Mouse (Mus musculus) stomach, embryonic 15.5 days (tissue): ENCODE measurements around the gene Gm20696. TPM values are rescaled to one million over a fixed set of nuclear protein-coding genes. Genes with fewer than 3 reads are reported as not detected.

Source experiments
- ATAC-seq: fragments of 200-750 bp; cut with Nextera tagmentation; 2 replicates; pipeline ENCODE4 v1.8.0; 2017; ENCODE audit warnings: low read depth, moderate number of reproducible peaks, moderate TSS enrichment; ENCODE audit not compliant: insufficient read depth, low FRiP score
- H3K27ac ChIP-seq: fragments of 300-500 bp; sonication (generic); 2 replicates; pipeline ENCODE4 v1.5.1; 2015; ENCODE audit warnings: mild to moderate bottlenecking, inconsistent platforms
- H3K27me3 ChIP-seq: fragments of 300-500 bp; sonication (generic); replicated peaks from 2 replicates; pipeline ENCODE4 v1.6.1; 2015; ENCODE audit warnings: inconsistent platforms
- H3K36me3 ChIP-seq: fragments of 300-500 bp; sonication (generic); 2 replicates; pipeline ENCODE4 v1.6.1; 2015; ENCODE audit warnings: inconsistent platforms
- H3K4me1 ChIP-seq: fragments of 300-500 bp; sonication (generic); 2 replicates; pipeline ENCODE4 v1.6.1; 2015; ENCODE audit warnings: inconsistent platforms
- H3K4me2 ChIP-seq: fragments of 300-500 bp; sonication (generic); 2 replicates; pipeline ENCODE4 v1.6.1; 2015; ENCODE audit warnings: mild to moderate bottlenecking, inconsistent platforms
- H3K4me3 ChIP-seq: fragments of 300-500 bp; sonication (generic); replicated peaks from 2 replicates; pipeline ENCODE4 v1.5.1; 2015; ENCODE audit warnings: inconsistent platforms
- H3K9ac ChIP-seq: fragments of 300-500 bp; sonication (generic); 2 replicates; pipeline ENCODE4 v1.6.1; 2015; ENCODE audit warnings: inconsistent platforms
- H3K9me3 ChIP-seq: fragments of 300-500 bp; sonication (generic); 2 replicates; pipeline ENCODE4 v1.6.1; 2016; ENCODE audit warnings: inconsistent platforms
- WGBS: fragments of 180-500 bp; shearing (Covaris S2); methylation state at CpG from one replicate; pipeline ENCODE4 v1.1.7; 2015; 5-methylcytosine and 5-hydroxymethylcytosine counted together
- polyA plus RNA-seq: library from polyadenylated mRNA; unstranded; fragments of >200 nt; fragmentation: Nextera tagmentation; extraction: Ambion mirVana; gene quantifications from 2 replicates; pipeline ENCODE4 v1.2.1, GENCODE M21; 2015

Gm20696 gene
- polyA plus RNA-seq, 1 experiment from 2014 or later = 4.6 TPM

DNA sequence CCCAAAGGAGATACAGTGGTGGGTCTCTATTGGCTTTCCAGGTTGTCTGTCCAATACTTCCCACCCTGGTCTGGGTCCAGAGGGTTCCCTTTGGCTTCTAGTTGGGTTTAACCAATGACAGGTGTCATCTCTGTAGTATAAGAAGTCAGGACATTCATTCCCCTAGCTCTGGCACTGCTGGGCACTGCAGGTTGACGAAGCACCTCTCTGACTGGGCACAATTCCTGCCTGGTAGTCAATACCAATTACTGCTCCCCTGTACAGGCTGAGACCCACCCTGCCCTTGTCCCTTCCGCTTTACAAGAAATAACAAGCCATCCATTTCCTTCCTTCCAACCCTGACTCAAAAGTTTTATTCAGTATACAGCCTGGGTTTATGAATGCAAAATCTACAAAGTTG, 226.0 kb downstream of the Gm20696 start:
- Histone ChIP-seq H3K36me3 (no peaks in the 10 kb centered on the region), H3K9me3 (no peaks in the 10 kb centered on the region), H3K4me2 (no peak overlapping the region), H3K4me3 (no peak overlapping the region), H3K9ac (no peak overlapping the region), H3K27me3 (no peaks in the 10 kb centered on the region), H3K4me1 (peaks cover 12% of the 10 kb centered on the region), H3K27ac (no peak overlapping the region)
- 90% methylated on average over 2 of the region's 2 CpGs for WGBS
- ATAC-seq = no peak

DNA sequence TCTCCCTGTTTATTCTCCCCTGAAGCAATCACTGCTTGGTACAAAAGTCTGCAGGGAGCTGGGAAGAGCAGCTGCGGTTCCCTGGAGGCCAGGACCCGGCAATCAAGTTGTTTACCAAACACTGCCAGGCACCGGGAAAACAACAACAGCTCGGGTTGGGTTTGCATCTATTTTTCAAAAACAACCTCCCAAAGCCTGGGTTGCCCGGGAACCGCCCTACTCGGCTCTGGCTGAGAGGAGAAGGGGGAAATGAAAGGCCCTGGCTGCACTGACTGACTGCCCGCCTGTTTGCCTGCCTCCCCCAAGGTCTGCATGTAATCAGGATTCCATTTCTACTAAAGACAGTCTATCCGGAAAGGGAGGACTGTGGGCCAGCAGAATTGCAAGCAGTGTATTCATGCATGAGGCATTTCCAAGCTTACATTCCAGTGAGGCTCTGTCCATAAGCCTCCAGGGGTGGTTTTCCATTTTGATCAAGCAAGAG, 226.7 kb downstream of the Gm20696 start:
- Histone ChIP-seq H3K4me2 (no peak overlapping the region), H3K9me3 (no peaks in the 10 kb centered on the region), H3K9ac (no peak overlapping the region), H3K27ac (0 out of 2 replicates have a peak overlapping the region, but pooled peaks have one; percentile 31), H3K4me1 (peaks cover 12% of the 10 kb centered on the region), H3K36me3 (peaks cover 4% of the 10 kb centered on the region; the same call in 1 of the 2 replicates), H3K27me3 (no peaks in the 10 kb centered on the region), H3K4me3 (no peak overlapping the region)
- 16% methylated on average over 9 of the region's 9 CpGs for WGBS
- peak; percentile 31; the same call in 1 of the 2 replicates for ATAC-seq

DNA sequence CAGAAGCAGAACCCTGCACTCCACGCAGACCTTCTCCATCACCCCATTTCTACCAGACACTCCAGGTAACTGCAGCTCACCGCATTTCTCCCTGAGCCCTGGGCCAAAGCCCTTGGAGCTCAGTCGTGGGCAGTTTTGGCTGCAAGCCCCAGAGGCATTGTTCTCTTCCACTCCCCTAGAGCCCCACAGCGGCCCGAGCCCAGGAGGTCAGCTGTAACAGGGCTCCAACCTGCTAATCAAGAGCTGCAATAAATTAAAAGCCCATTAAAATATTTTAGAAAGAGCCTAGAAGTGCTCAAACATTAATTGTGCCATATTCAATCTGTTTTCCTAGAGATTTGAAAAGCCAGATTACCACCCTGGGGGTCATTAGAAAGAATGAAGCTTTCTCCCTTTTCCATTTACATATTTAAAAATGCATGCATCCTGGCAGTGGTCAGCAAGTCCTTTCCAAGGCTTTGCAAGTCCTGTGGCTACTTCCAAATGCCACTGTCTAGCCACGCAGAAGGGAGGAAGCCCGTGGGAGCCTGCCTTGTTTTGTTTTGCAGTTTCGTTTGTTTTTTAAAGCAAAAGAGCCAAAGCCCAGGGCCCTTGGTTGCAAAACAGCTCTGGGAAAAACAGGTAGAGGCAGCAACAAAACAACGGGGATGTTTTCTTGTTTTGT, 227.3 kb downstream of the Gm20696 start:
- 46% methylated on average over 9 of the region's 9 CpGs for WGBS
- no peak for ATAC-seq
- Histone ChIP-seq H3K27ac (0 out of 2 replicates have a peak overlapping the region, but pooled peaks have one; percentile 31), H3K4me1 (peaks cover 12% of the 10 kb centered on the region), H3K4me2 (no peak overlapping the region), H3K4me3 (no peak overlapping the region), H3K9me3 (no peaks in the 10 kb centered on the region), H3K9ac (no peak overlapping the region), H3K36me3 (peaks cover 6% of the 10 kb centered on the region; the same call in 1 of the 2 replicates), H3K27me3 (no peaks in the 10 kb centered on the region)

DNA sequence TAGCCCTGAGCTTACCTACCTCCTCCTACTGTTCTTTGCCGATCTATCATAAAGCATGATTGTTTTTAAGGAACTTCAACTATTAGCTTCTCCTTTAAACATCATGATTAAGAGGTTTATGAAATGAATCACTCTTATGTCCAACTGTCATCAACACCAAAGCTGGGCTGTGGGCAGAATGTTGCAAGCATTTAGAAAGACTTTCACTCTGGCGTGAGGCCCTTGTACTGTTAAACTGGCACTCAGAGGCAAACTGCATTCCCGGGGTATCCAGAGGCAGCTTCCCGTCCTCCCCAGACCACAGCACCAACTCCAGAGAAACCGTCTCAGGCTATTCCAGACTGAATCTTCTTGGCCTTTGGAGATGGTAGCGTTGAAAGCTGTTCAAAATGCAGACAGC, 230.2 kb downstream of the Gm20696 start:
- Histone ChIP-seq H3K4me3 (no peak overlapping the region), H3K36me3 (peaks cover 6% of the 10 kb centered on the region; the same call in 1 of the 2 replicates), H3K27me3 (no peaks in the 10 kb centered on the region), H3K9me3 (no peaks in the 10 kb centered on the region), H3K9ac (no peak overlapping the region), H3K4me1 (peaks cover 12% of the 10 kb centered on the region), H3K4me2 (no peak overlapping the region), H3K27ac (no peak overlapping the region)
- no peak for ATAC-seq
- WGBS = 83% methylated on average over 6 of the region's 6 CpGs

DNA sequence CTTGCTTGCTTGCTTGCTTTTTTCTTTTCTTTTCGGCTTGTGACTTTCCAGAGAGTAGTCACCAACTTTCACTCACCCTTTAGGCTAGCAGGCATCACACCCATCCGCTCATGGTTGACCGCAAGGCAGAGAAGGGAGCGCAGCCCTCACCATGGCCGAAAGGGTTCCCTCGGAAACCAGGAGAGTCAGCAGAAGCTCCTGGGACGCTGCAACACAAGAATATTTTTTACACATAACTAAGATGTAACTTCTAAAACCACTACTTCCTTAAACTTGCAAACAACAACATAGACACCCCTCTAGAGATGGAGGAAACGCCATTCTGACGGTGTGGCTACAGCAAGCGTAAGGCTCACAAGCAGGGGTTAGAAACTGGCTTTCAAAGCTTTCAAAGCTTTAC, 231.5 kb downstream of the Gm20696 start:
- Histone ChIP-seq H3K27me3 (no peaks in the 10 kb centered on the region), H3K9me3 (no peaks in the 10 kb centered on the region), H3K4me3 (no peak overlapping the region), H3K9ac (no peak overlapping the region), H3K4me2 (no peak overlapping the region), H3K36me3 (peaks cover 6% of the 10 kb centered on the region; the same call in 1 of the 2 replicates), H3K27ac (no peak overlapping the region), H3K4me1 (peaks cover 11% of the 10 kb centered on the region)
- WGBS = 91% methylated on average over 10 of the region's 10 CpGs
- no peak for ATAC-seq

DNA sequence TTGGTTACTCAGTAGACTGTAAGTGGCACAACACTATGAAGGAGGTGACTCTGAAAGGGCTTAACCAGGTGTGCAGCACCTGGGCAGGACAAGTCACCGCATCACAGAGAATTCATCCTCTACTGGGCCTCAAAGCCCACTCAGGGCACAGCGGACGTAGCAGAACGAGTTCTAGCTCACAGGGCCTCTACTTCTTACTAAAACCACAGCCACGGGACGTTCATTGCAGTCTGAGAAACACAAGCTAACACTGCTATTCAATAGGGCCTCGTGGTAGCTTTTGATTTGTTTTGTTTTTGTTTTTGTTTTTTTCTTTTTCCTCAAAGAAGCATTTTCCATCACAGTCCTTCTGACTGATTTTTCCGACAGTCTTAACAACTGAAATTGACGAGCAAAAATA, 233.6 kb downstream of the Gm20696 start:
- Histone ChIP-seq H3K9me3 (no peaks in the 10 kb centered on the region), H3K4me3 (no peak overlapping the region), H3K9ac (no peak overlapping the region), H3K4me2 (no peak overlapping the region), H3K27me3 (no peaks in the 10 kb centered on the region), H3K27ac (no peak overlapping the region), H3K4me1 (no peaks in the 10 kb centered on the region), H3K36me3 (peaks cover 6% of the 10 kb centered on the region; the same call in 1 of the 2 replicates)
- ATAC-seq = no peak
- WGBS = 87% methylated on average over 9 of the region's 9 CpGs

DNA sequence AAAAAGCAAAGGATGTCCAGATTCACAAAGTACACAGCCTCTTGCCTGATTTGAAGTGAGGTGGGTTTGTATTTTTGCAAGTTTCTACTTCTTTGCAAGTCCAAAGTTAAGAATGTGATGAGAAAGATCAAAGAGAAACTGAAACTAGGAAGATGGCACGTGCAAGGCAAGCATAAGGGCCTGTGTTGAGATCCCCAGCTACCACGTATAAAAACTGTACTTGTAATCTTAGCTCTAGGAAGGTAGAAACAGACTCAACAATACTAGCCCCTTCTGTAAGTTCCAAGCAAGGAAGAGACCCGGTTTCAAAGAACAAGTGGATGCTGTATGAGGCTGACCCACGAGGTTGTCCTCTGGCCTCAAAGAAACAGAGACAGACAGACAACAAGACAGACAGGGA, 234.7 kb downstream of the Gm20696 start:
- 74% methylated on average over 4 of the region's 4 CpGs for WGBS
- Histone ChIP-seq H3K27ac (no peak overlapping the region), H3K36me3 (peaks cover 6% of the 10 kb centered on the region; the same call in 1 of the 2 replicates), H3K4me2 (no peak overlapping the region), H3K4me3 (no peak overlapping the region), H3K27me3 (no peaks in the 10 kb centered on the region), H3K9ac (no peak overlapping the region), H3K9me3 (no peaks in the 10 kb centered on the region), H3K4me1 (no peaks in the 10 kb centered on the region)
- no peak for ATAC-seq

DNA sequence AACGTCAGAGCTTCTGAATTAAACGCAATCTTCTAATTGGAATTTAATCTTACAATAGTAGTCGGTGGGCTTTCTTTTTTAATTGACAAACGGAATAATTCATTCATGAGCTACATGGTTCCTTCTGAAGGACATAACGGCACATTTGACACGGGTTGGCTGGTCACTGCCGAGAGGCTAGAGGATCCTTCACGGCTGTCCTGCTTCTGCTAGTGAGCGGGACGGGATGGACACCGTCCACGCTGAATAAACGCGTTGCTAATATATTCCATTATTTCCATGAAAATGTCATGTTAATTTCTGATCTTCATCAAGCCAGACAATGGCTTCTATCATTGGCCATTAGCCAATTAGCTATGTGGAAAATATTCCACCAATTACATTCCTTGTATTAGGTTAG, 236.0 kb downstream of the Gm20696 start:
- WGBS = 94% methylated on average over 14 of the region's 14 CpGs
- no peak overlapping the region for H3K27ac ChIP-seq
- H3K4me2 ChIP-seq = no peak overlapping the region

DNA sequence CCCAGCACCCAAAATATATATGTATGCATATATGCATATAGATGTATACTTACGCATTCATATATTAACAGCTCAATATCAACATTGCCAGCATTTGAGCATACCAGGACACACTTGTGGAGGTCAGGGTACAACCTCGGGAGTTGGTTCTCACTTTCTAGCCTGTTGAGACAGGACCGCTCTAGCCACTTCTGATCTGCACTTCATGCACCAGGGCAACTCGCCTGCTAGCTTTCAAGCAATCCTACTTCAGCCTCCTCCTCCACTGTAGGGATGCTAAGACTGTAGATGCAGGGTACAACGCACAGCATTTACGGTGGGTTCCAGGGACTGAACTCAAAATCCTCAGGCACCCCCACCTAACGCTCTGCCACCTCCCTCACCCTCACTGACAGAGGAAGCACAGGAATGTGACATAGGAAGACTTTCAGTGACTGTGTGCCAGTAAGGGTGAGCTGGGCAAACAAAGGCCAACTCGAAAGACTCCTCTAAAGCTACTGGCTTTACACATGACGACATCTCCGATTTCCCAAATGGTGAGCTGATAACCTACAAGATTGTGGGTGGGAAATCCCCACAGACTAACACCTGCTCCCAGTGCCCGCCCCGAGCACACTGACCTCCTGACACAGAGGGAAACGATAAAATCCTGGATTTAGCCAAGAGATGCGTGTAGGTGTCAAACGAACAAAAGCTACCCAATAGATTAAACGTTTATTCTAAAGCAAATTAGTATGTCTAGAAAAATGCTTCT, 237.0 kb downstream of the Gm20696 start:
- no peak for ATAC-seq
- H3K9me3 ChIP-seq = no peaks in the 10 kb centered on the region
- no peaks in the 10 kb centered on the region for H3K27me3 ChIP-seq
- no peak overlapping the region for H3K9ac ChIP-seq
- H3K36me3 ChIP-seq = no peaks in the 10 kb centered on the region
- no peak overlapping the region for H3K27ac ChIP-seq
- no peak overlapping the region for H3K4me3 ChIP-seq
- WGBS = 62% methylated on average over 16 of the region's 16 CpGs
- H3K4me1 ChIP-seq = 0 out of 2 replicates have a peak, but pooled peaks cover 6% of the 10 kb centered on the region
- no peak overlapping the region for H3K4me2 ChIP-seq

More for the DNA sequence above, 236.0 kb downstream of the Gm20696 start:
- no peak overlapping the region for H3K9ac ChIP-seq
- no peaks in the 10 kb centered on the region for H3K27me3 ChIP-seq
- peaks cover 6% of the 10 kb centered on the region; the same call in 1 of the 2 replicates for H3K36me3 ChIP-seq
- H3K4me3 ChIP-seq = no peak overlapping the region
- ATAC-seq = no peak
- H3K9me3 ChIP-seq = no peaks in the 10 kb centered on the region
- 0 out of 2 replicates have a peak, but pooled peaks cover 2% of the 10 kb centered on the region for H3K4me1 ChIP-seq

DNA sequence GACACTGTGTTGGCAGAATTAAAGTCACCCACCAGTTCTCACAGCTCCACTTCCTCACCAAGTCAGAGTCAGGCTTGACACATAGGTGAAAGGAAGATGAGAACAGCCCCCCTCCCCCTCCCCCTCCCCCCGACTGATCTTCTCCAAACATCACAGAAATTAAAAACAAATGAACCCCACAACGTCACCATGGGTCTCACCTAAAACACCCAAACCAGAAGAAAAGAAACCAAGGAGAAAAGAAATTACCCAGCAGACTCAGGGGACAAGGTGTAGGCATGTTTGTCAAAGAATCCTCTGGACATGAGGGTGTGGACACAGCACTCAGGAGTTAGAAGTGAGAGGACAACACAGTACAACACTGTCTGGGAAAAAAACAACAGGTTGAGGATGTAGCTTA, 237.6 kb downstream of the Gm20696 start:
- Histone ChIP-seq H3K9me3 (no peaks in the 10 kb centered on the region), H3K4me2 (no peak overlapping the region), H3K36me3 (no peaks in the 10 kb centered on the region), H3K4me3 (no peak overlapping the region), H3K9ac (no peak overlapping the region), H3K4me1 (0 out of 2 replicates have a peak, but pooled peaks cover 6% of the 10 kb centered on the region), H3K27ac (no peak overlapping the region), H3K27me3 (no peaks in the 10 kb centered on the region)
- 51% methylated on average over 2 of the region's 2 CpGs for WGBS
- no peak for ATAC-seq

DNA sequence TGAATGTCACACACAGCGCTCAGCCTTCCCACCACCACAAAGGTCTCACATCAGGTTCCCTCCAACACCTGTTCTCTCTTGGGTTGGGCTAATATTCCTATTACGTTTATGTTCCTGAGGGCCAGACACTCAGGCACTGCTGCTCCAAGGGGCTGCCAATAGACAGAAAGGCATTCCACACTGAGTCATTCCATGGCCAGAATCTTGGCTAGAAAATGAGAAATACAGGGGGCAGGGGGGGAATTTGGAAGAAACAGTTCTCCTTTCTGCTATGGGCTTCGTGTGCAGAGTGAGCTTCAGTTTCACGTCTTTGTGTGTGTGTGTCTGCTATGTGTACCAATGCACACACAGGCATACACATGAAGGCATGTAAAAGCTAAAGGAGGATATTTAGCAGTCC, 239.3 kb downstream of the Gm20696 start:
- Histone ChIP-seq H3K27me3 (no peaks in the 10 kb centered on the region), H3K4me3 (no peak overlapping the region), H3K27ac (no peak overlapping the region), H3K9ac (no peak overlapping the region), H3K4me1 (0 out of 2 replicates have a peak, but pooled peaks cover 6% of the 10 kb centered on the region), H3K4me2 (no peak overlapping the region), H3K36me3 (no peaks in the 10 kb centered on the region), H3K9me3 (no peaks in the 10 kb centered on the region)
- 72% methylated on average over 4 of the region's 4 CpGs for WGBS
- ATAC-seq = no peak

DNA sequence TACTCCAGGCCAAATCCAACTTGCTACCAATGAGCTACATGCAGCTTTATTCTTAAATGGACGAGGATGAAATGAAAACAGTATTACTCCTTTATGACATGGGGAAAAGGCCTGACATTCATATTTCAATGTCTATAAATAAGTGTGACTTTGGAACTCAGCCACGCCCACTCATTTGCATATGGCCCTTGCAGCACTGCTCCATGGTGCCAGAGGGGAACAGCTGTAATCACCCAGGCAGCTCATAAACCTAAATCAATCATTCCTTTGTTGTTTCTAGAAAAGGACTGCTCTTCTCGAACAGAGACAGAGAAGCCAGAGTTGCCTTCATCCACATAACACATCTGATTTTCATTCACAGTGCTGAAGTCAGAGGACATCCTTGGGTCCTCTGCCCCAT, 241.6 kb downstream of the Gm20696 start:
- no peak overlapping the region for H3K4me3 ChIP-seq
- no peak overlapping the region for H3K27ac ChIP-seq
- 52% methylated on average over 3 of the region's 3 CpGs for WGBS
- no peaks in the 10 kb centered on the region for H3K36me3 ChIP-seq
- H3K4me1 ChIP-seq = 0 out of 2 replicates have a peak, but pooled peaks cover 6% of the 10 kb centered on the region
- H3K9ac ChIP-seq = no peak overlapping the region
- H3K4me2 ChIP-seq = no peak overlapping the region
- no peak for ATAC-seq
- H3K27me3 ChIP-seq = no peaks in the 10 kb centered on the region
- H3K9me3 ChIP-seq = no peaks in the 10 kb centered on the region
